Mouse (Mus musculus): ENCODE results near the gene Safb2.

The Safb2 gene

DNA sequence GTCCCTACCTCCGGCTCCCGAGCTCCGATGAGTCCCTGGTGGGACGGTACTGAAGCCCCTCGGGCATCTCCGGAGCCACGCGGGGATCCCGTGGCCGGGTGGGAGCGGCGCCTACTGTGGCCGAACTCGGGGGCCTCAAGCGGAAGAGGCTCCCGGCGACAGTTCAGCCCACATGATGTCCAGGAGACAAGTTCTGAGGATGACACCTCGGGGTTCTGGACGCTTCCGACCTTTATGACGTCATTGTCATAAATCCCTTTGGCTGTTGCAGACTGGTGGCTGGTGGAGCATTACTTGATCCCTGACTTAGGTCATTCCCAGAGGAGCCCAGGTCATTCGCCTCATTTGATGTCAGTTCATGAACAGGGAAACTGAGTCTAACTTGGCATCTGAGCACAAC is 72.1 kb downstream of the Safb2 start, which contains the start of gene Znrf4:
Gene Znrf4, minus strand, starts transcription at position 122 of the 400 bp plus-strand sequence.
- no peak for DNase-seq

DNA sequence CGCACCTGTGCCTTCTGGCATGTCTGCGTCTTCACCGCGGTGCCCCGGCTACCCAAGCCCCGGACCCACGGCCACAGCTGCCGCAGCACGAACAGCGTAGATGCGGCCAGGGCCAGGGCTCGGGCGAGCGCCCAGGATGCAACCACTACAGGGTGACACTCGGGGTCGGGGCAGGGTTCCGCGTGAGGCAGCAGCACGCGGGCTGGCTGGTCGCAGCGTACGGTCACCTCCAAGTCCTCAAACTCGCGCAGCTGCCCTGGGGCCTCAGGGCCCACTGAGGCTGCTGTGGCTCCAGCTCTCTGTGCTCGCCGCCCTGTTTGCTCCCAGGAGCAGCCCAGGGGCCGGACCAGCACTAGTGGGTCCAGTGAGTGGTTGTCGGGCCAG is 72.7 kb downstream of the Safb2 start:
- no peak for DNase-seq

DNA sequence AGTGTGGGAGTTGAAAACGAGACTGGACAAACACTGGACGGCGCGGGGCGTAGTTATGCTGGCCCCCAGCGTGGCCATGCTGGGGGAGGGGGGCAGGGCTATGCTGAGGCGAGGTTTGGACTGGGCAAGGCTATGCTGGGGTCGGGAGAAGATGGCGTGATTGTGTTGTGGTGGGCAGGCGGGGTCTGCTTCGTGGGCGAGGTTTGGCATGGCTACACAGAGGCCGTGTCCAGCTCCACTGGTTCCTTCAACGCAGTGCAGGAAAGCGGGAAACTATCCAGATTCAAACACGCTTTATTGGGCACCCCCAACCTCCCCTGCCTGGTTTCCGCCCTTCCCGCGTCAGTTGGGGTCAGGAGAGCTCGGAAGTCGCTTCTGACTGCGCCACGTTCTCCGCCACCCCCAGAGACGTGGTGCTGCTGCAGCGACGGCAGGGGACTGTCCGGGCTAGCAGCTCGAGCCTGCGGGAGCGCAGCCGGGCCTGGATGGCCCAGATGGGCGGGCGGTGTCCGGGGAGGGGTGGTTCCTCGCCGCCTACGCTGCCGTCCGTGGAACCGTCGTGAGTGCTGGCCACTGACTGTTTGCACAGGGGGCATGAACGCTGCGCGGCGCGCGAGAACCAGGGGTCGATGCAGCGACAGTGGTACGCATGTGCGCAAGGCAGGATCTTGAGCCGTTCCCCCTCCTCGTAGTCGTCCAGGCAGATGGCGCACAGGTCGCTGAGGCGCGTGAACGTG is 73.2 kb downstream of the Safb2 start:
- peak; percentile 19 for DNase-seq

All from kidney, postnatal 14 days (tissue).